Mouse (Mus musculus): ENCODE results near the gene Mad1l1.

GRCm38 (mm10) chr5:140336680-140337079 lies 15.3 kb upstream of the Mad1l1 start:
- peak; percentile 79 for TF ChIP-seq CTCF (IDR thresholded peaks at IDR 0.05; ENCODE audit: borderline replicate concordance, extremely low read depth, insufficient read depth, insufficient read length)
- TF ChIP-seq POLR2A (IDR thresholded peaks at IDR 0.05; ENCODE audit: borderline replicate concordance, extremely low read depth, insufficient read depth, insufficient read length, poor library complexity, severe bottlenecking), result no peak
